Mouse (Mus musculus) kidney, adult 18-20 months (tissue): Measurements from ENCODE around the gene Esrrg.

ENCODE experiments used
- DNase-seq: peaks from one replicate; pipeline ENCODE4 v3.0.0; 2021

Esrrg gene

DNA sequence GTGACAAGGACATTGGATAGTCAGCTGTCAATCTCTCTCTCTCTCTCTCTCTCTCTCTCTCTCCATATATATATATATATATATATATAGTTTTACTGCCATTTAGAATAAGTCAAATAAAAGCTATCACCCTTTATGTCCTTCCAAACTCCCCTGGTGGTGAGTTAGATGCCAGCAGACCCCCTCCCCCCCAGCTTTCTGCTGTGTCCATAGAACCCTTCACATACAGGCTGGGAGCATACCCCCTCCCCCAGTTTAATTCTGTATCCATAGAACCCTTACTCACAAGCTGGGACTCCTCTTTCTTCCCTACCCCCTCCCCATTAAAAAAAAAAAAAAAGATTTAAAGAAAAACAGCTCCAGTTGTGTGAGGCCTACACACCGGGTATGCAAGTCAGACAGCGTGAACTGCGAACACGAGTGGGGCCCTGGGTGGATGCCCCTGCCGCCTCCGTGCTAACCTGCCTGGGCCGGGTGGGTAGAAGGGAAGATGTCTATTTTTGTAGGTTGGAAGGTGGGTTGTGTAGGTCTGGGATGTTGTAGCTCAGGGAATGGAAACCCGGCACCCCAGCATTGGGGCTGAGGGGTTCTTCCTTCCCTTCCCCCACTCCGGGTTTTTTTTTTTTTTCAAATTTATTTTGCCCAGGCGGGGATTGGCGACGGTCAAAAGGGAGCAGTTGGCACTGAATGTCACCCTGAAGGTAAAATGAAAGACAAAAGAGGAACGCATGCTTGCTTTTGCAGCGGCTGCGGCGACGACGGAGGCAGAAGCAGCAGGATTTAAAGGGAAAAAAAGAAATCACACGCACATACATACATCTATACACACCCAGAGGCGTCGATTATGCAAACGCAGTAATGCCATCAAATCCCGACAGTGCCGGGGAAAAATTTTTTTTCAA lies 42.4 kb downstream of the Esrrg start:
- no peak for DNase-seq

DNA sequence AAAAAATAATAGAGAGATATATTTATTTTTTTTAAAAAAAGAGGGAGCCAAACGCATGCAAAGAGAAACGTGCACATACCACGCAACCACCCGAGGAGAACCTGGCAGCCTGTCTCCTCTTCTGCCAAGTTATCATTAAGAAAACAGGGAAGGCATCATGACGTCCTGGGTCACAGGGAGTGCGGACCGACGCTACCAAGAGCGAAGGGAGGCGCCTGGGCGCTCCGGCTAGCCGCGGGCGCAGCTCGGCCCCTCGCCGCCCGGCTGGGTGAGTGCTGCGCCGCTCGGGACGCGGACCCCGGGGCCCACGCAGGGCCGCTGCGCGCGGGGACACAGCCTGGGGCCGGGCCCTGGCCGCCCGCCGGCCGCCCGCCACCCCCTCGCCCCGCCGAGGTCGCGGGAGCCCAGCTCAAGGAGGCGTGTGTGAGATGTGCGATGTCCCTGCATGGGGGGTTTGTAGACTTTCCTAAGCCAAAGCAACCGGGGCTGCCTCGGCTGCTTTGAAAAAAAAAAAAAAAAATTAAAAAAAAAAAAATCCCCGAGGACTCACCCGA lies 43.2 kb downstream of the Esrrg start:
- peak; percentile 57 for DNase-seq

DNA sequence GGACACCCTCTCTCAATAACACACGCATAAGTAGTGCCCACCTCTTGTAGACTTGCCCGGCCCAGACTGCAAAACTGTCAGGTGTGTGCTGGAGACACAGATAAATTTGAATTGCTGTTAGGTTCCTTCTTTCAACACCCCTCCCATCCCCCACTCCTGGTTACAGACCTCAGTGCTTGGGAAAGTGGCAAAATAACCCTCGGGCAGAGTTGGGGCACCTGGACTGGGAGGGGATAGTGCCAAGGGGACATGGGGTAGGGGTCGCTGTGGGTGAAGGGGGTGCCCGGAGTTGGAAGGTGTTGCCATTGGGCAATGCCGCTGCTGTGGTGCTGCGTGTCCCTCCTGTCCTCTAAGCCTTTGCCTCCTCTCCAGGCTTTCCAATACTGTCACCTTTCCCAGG lies 43.9 kb downstream of the Esrrg start:
- no peak for DNase-seq

DNA sequence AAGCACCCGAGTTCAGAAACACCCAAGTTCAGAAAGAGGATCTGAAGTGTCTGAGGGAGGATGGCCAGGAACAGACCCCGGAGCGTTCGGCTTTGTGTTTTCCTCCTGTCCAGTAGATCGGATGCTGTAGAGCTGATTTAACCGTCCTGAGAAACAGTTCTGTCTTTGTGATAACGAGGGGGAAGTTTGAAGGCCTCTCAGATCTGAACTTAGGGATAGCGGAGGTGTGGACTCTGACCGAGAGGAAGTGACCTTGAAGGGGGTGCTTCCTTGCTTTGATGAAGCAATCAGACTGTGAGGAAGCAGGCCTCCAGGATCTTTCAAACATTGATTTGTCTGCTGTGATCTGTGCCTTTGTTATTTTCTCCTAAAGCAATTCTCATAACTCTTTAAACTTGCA lies 44.8 kb downstream of the Esrrg start:
- DNase-seq = no peak

DNA sequence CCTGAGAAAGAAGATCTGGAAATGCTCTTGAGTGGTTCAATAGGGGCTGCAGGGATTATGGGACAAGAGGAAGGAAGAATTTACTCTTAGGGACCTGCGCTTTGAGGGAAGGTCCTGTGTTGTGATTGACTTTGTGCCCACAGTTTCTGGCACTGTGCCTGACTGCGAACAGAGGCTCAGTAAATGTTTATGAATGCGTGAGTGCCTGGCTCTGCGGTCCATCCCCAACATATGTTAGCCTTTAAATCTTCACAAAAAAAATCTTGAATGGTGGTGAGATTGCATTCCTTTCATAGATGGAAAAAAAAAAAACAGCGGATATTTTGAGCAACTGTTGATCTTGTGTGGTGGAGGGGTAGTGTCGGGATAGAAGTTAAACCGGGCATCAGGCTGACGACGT lies 52.4 kb downstream of the Esrrg start:
- no peak for DNase-seq

DNA sequence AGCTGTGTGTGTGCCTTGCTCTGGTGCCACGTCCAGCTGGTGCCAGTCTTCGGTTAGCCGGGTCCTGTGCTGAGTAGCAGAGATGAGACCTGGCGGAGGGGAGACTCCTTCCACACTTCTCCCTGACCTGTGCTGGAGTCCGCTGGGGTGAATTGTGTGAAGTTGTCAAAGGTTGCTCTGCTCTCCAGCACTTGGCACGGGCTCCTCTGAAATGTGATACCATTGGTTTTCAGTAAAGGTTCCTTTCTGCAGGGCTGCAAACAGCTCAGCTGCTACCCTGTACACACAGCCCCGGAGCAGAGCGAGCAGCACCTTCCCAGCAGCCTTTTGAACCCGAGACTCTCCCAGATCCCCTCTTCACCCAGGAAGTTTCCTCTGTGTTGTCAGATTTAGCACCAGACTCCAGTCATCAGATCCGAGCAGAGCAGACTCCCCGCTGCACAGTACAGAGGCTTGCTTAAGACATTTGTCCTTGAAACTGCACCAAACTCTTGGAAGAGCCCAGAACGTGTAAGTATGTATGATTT lies 53.6 kb downstream of the Esrrg start:
- DNase-seq = peak; percentile 80

DNA sequence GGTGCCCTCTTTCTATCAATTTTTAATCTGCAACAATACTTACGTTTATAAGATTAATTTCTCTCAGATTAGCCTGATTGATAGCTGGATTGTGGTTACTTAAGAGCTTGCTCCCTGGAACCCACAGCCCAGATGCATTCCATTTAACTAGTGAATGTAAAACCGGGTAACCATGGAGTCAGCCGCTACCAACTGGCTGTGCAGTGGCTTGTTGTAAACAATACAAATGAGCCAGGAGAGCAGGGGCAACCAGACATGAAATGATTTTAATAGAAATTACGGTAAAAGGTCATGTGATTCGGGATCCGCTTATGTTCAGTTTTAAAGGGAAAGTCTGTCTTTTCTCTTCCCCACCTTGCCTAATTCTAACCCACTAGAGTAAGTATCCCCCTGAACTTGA lies 54.8 kb downstream of the Esrrg start:
- DNase-seq = peak; percentile 49

DNA sequence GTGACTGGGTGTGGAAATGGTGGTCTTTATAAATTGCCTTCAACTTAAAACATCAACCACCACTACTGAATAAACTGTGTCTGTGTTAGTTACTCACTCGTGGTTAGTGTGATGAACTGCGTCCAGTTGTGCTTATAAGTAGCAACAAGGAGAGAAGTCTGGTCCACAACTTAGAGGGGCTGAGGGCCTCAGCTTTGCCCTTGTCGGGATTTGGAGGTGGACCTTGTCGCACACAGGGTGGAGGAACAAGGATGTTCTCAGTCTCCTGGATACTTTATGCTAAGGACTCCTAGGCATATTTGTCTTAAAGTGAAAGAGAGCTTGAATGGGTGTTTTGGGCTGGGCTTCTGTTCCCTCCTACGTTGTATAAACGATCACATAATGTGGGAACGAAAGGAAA lies 55.7 kb downstream of the Esrrg start:
- no peak for DNase-seq

DNA sequence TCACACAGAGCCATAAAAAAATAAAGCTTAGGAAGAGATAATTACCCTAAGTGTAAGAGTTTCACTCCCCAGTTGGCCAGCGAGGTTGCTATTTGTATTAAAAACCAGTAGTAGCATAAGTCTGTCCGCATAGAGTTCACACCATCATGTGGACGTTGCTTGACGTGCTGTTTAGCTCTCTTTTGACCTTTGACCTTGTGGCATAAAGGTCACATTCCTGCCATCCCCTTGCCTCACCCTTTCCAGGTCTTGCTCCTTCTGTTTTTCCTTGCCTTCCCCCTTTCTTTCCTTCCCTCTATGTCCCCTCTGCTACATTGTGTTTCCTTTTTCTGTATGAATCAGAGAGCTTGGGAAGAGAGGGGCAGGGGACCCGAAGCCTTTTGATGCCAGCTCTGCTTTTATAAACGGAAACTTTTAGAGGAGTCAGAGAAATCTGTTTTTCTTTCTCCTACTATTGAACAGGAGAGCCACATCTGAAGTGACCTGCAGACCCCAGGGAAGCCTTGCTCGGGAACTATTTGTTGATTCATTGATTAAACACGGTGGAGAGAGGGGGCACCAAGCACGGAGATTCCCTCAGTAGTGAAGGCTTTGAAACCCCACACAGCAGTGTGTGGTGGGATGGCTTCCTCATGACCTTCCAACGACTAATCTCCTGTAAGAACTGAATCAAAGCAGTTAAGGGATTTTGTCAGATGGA lies 57.5 kb downstream of the Esrrg start:
- DNase-seq = no peak

DNA sequence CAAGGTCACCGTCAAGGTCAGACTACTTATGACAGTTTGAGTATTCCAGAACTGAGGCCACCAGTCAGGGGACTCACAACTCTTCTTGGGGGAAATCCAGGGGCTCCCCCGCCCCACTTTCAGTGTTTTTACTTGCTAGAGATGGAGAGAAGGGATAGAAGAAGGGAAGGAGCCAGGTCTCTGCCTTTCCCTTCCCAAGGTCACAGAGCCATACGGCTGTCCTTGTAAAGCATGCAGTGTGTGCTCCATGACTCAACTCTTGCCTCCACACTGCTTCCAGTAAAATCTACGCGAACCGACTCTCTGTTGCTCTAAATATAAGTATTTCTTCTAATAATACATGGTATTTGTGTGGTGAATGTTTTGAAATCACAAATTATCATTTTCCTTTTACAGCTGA lies 61.2 kb downstream of the Esrrg start:
- DNase-seq = no peak

DNA sequence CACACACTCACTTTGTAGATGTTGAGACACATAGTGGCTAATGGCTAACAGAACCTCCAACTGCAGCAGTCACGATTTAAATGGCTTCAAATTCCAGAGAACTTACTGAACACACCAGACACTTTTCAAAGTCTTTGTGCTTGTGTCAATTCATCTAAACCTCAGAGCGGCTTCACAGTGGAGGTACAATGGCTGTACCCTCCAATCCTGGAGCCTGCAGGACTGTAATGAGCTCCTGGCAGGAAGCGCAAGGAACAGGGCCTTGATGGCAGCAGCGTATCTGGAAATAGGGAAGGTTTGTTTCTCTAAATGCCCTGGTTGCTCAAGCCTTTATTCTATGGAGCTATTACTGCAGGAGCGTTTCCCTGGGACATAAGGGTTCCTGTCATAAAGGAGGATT lies 63.9 kb downstream of the Esrrg start:
- no peak for DNase-seq

DNA sequence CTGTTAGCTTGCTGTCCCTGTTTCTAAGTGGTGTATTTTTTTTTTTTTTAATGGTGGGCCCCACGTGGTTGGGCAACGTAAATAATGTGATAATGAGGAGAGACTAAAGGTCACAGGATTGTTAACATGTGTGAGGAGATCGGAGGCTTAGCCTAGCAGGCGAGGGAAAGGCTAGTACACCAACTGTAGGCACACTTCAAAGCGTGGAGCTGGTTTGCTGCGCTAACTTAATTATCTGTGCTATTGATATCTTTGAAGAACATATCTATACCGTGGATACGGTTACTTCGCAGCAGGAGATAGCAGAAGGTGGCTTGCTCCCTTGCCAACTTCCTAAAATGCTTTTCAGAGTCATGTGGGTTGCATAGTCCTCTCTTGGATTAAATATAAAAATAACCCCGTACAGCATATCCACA lies 66.2 kb downstream of the Esrrg start:
- no peak for DNase-seq

DNA sequence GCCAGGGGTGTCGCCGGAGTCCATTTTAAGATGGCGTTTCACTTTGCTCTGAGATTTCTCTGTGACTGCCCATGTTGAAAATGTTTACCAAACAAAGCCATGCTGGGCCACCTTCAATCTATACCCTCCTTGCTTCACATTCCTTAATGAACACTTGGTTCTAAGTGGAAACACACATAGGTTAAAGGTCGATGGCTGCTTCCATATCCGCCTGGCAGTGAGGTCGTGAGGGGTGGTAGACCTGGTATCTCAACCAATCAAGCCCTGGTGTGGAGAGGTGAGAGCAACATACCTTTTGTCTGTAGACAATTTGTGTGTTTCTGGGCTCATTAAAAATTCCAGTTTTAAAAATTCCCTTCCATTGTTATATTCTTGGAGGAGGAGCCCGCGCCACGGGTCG lies 68.0 kb downstream of the Esrrg start:
- no peak for DNase-seq

DNA sequence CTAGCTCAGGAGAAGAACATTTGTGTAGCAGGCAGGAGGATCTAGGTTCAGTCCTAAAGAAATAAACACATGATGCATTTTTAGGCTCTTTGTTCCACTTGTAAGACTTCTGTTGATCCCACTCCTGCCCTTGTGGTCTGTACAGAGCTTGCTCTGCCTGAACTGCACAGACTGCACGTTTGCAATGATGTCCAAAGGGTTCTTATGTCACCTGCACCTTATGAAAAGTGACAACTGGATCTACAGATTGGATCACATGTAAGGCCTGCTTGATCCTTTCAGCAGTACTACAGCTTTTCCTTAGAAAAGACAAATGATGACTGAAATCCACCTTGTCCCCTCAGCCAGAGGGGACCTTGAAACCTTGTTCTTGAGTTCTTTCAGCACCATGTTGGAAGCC lies 70.7 kb downstream of the Esrrg start:
- DNase-seq = no peak

DNA sequence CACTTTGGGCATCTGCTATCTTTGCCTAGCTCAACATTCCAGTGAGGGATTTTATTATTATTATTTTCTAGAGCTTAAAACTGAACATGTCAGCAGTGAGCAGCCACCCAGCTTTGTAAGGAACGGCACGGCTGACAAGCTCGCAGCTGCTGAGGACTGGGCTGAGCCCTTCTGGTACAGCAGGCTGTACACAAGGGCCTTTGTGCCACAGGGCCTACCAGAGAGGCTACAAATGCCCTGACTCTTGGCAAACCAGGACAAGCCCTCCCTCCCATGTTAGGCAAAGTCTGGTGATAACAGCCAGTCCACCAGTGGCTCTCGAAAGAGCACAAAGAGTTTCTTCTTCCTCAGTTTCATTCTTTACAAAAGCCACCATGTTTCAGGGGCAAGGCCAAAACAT lies 75.9 kb downstream of the Esrrg start:
- DNase-seq = no peak

DNA sequence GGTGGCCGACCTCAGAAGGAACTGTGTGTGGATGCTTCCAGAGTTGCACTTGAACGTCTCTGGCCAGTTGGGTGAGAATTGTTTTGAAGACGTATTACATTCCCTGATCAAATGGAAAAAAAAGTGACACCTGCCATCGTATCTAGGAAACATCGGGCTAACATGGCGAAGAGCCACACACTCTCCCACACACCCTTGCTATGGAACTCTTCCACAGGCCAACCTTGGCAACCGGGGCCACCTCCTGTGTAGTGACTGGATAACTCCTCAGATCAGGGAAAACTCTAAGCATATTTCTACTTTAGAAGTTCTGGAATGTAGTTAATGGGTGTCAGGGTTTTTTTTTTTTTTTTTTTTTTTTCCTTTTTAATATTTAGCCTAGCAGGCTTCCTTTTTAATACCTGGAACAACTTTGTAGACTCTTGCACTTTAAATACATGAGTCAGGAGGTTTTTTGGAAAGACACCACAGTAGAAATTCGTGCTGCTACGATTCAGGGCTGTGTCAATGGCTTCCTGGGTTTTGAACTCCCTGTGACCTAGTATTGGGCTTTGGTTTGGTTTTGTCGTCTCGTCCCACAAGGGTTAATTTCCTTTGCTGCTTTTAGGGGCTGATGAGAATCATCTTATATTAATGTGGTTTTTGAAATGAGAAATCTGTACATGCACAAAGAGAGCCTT lies 83.4 kb downstream of the Esrrg start:
- peak; percentile 64 for DNase-seq

DNA sequence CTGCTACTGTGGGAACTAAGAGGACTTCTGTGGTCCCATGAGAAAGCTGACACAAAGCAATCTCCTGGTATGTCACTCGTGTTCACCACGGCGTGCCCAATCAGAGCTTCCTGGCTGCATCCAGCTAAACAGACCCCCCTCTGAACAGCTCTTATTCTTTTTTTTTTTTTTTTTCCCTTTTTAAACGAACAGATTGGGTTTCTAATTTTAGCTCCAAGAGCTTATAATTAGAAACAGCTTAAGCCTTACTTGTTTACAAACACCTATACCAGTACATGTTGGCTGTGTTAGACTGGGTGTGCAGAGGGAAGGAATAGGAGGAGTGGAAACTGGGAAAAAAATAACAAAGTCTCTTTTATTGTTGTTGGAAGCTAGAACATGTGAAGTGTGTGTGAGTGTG lies 86.3 kb downstream of the Esrrg start:
- DNase-seq = no peak

DNA sequence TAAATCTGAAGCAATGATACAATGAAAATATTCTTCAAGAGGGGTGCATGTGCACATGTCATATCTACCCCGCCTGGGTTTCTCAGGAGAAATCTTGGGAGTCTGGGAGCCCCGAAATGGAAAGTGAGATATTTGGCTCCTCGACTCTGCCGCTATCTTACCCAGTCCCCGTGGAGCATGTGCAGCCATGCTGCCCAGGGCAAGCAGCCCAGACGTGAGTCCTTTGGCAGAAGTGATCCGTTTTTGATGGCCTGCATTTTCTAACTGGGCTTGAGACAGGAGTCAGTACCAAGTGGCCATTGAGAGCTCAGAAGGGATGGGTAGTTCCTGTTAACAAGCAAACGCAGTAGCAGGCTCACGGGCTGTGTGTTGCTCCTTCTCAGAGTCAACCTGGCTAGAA lies 89.6 kb downstream of the Esrrg start:
- no peak for DNase-seq

DNA sequence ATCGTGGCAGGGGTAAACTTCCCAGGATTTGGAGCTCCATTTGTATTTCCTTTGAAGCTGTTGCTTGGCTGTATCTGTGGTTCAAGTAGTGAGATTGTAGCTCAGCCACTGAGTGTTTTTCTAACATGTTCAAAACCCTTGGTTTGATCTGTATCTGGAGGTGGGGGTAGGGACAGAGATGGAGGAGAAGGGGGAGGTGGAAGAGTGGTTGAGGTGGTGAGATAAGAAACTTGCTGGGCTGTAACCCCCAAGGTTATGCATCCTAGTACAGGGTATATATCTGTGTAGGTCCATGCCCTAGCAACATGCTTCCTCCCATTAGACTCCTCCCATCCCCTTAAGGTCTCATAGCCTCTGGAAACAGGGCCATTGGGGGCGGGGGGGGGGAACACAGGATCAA lies 92.4 kb downstream of the Esrrg start:
- no peak for DNase-seq

DNA sequence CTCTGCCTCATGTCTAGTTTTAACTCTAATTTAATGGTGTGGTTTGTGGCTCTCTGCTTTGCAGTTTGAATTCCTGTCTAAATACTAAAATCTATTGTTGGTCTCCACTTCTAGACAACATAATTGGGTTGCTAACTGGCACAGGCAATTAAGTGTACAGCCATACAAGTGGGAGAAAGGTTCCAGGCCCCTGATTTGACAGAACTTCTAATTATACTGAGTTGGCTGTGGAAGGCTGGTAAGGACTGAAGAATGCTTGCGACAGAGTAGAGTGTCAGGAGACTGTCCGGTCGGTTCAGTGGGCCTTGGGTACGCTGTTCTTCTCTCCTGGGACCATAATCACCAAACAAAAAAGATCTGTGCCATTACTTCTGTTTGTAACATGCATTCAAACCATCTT lies 96.3 kb downstream of the Esrrg start:
- DNase-seq = no peak

DNA sequence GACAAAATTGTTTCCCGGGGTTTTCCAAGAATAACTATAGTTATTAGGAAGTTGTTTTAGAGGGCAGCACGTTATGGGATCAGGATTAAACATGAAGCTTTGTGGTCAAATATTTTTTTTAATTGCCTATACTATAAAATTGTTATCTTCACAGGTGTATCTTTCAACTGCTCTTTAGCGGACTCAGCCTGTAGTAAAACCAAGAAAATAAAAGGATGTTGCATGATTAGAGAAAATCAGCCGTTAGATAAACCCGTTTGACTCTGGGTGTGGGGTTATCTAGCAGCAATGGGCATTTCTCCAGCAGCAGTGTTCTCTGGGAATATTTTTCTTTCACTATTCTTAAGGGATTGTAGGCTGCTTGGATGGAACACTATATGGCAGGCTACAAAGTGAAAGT lies 96.8 kb downstream of the Esrrg start:
- no peak for DNase-seq

DNA sequence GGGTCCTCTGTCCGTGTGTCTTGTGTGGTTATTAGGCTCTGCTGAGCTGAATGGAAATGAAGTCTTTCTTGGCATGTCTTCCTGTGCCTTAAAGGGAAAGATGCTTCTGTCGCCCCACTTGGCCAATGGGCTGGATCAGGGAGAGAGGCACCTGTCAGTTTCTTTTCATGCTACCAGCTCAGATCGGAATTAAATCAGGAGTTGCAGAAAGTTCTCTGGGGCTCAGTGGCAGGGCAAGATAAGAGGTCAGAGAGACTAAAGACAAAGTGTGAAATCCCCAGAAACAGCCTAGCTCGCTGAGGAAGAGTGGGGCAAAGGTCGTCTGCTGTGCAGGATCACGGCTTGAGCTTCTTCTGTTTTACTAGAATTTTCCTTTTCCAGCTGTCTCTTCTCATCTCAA lies 97.5 kb downstream of the Esrrg start:
- DNase-seq = peak; percentile 36

DNA sequence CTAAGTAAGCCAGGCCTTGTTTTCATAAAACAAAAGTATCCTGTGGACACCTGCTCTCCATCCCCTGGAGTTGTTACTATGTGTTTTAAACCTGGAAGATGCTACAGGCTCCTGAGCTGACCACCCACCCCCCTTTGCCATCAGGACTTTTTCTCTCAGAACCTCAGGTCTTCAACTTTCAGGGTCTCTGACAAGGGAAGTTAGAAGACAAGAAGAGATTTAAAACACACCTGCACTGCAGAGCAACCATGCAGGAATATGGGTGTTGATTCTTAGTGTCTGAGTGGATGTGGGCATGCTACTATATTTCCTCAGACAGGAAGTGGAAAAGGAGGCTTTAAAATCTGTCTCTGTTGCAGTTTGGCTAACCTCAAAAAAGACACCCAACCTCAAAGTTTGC lies 98.6 kb downstream of the Esrrg start:
- no peak for DNase-seq
